Mouse (Mus musculus) limb, embryonic 11.5 days (tissue): ENCODE measurements at regions not wholly inside any gene's neighbourhood (a gene's known extent, or its start where the extent isn't known, plus 50 kb on each side); places are given as distances from the start of the nearest gene placed in this dataset.
A peak's percentile ranks its signal among the peaks of the same experiment; 100 is the strongest.

ENCODE experiments used
- ATAC-seq: fragments of 200-750 bp; cut with Nextera tagmentation; 2 replicates; pipeline ENCODE4 v1.8.0; 2017; ENCODE audit warnings: low read depth; ENCODE audit not compliant: insufficient number of reproducible peaks, low FRiP score, low TSS enrichment
- DNase-seq: peaks from one replicate; pipeline ENCODE4 v3.0.0-alpha.2; 2015; ENCODE audit warnings: low spot score
- H3K27ac ChIP-seq: fragments of 300-500 bp; sonication (generic); replicated peaks from 2 replicates; pipeline ENCODE4 v1.5.1; 2014; ENCODE audit warnings: low read depth, mild to moderate bottlenecking, low read length
- H3K27me3 ChIP-seq: fragments of 300-500 bp; sonication (generic); 2 replicates; pipeline ENCODE4 v1.6.1; 2014; ENCODE audit warnings: mild to moderate bottlenecking, low read length, mixed read lengths; ENCODE audit not compliant: control insufficient read depth, insufficient read depth
- H3K36me3 ChIP-seq: fragments of 300-500 bp; sonication (generic); 2 replicates; pipeline ENCODE4 v1.6.1; 2014; ENCODE audit warnings: mild to moderate bottlenecking, low read length, moderate library complexity, mixed read lengths; ENCODE audit not compliant: control insufficient read depth, insufficient read depth
- H3K4me1 ChIP-seq: fragments of 300-500 bp; sonication (generic); 2 replicates; pipeline ENCODE4 v1.6.1; 2014; ENCODE audit warnings: low read length, mixed read lengths; ENCODE audit not compliant: control insufficient read depth, insufficient read depth
- H3K4me2 ChIP-seq: fragments of 300-500 bp; sonication (generic); 2 replicates; pipeline ENCODE4 v1.6.1; 2014; ENCODE audit warnings: low read depth, mild to moderate bottlenecking, moderate library complexity; ENCODE audit not compliant: severe bottlenecking
- H3K4me3 ChIP-seq: fragments of 300-500 bp; sonication (generic); 2 replicates; pipeline ENCODE4 v1.5.1; 2014; ENCODE audit warnings: low read depth, low read length
- H3K9ac ChIP-seq: fragments of 300-500 bp; sonication (generic); 2 replicates; pipeline ENCODE4 v1.6.1; 2014; ENCODE audit warnings: mild to moderate bottlenecking, low read length
- H3K9me3 ChIP-seq: fragments of 300-500 bp; sonication (generic); 2 replicates; pipeline ENCODE4 v1.6.1; 2016; ENCODE audit warnings: low read length; ENCODE audit not compliant: control insufficient read depth
- WGBS: fragments of 180-500 bp; shearing (Covaris S2); extraction: QIAGEN DNeasy Blood & Tissue Kit; methylation state at CpG from one replicate; pipeline ENCODE4 v1.1.7; 2014; 5-methylcytosine and 5-hydroxymethylcytosine counted together

DNA sequence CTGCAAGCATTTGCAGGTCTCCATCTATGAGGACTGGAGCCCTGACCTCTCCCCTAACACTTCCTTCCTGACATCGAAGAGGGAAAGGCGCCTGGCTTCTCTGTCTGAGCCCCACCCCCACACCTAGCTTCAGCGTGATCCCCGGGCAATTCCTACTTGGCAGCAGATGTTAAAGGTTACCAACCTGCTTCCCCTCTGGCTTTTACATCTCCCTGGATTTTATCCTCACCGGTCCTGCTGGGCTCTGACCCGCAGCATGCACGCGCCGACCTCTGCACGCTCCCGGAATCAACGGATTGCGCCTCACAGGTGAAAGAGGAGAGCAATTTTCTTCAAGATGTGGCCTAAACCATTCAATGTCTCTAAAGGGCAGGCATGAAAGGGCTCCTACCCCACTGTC is 537.1 kb upstream of the Tbx3 start:
- Histone ChIP-seq H3K4me1 (peaks cover 20% of the 10 kb centered on the region; the same call in 1 of the 2 replicates), H3K4me2 (0 out of 2 replicates have a peak overlapping the region, but pooled peaks have one; percentile 17), H3K9ac (no peak overlapping the region), H3K9me3 (no peaks in the 10 kb centered on the region), H3K27ac (no peak overlapping the region), H3K36me3 (no peaks in the 10 kb centered on the region), H3K27me3 (peaks cover 11% of the 10 kb centered on the region; the same call in 1 of the 2 replicates), H3K4me3 (no peak overlapping the region)
- ATAC-seq (no peak), DNase-seq (peak; percentile 43)
- WGBS, result 14% methylated on average over 13 of the region's 13 CpGs

DNA sequence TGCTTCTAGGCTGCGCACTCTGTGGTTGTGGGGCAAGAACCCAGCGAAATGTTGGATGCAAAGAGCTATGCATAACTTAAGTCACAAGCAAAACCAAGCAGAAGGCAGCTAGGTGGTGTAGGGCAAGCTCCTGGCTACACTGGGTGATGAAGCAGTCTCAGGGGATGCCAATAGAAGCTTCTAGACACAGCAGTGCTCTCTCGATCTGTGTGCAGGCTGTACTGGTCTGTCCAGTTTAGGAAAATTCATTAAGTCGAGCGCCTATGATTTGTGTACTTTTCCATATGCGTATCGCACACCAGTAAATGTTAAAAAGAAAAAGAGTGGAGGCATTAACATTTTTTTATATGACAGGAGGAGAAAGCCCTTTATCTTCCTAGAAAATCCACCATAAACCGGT is 533.6 kb upstream of the Tbx3 start:
- no peaks in the 10 kb centered on the region for H3K9me3 ChIP-seq
- no peaks in the 10 kb centered on the region for H3K36me3 ChIP-seq
- ATAC-seq (no peak), DNase-seq (no peak)
- H3K4me2 ChIP-seq, result no peak overlapping the region
- 70% methylated on average over 8 of the region's 8 CpGs for WGBS
- H3K27me3 ChIP-seq, result peaks cover 9% of the 10 kb centered on the region; the same call in 1 of the 2 replicates
- H3K27ac ChIP-seq, result no peak overlapping the region
- no peak overlapping the region for H3K9ac ChIP-seq
- peaks cover 20% of the 10 kb centered on the region; the same call in 1 of the 2 replicates for H3K4me1 ChIP-seq
- no peak overlapping the region for H3K4me3 ChIP-seq

DNA sequence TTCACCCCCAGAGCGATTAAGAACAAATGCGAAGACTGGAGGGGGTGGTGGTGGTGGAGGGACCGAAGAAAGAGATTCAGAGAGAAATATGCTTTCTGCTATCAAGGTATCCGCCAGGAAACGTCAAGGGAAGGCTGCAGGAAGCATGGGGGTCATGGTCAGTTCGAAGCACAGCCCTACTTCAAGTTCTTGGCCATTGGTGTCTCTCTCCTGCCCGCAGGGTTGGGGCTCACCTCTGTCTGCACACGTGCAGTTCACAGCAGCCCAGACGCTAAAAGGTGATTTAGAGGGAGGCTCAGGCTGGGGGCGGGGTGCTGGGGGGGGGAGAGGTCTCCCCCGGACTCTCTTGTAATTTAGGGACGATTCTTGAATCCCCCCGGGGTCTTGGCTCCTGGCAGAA is 533.1 kb upstream of the Tbx3 start:
- no peaks in the 10 kb centered on the region for H3K36me3 ChIP-seq
- 30% methylated on average over 13 of the region's 13 CpGs for WGBS
- 0 out of 2 replicates have a peak overlapping the region, but pooled peaks have one; percentile 7 for H3K9ac ChIP-seq
- H3K4me2 ChIP-seq, result peak overlapping the region; percentile 24; the same call in 1 of the 2 replicates
- peaks cover 9% of the 10 kb centered on the region; the same call in 1 of the 2 replicates for H3K27me3 ChIP-seq
- no peak for ATAC-seq
- no peaks in the 10 kb centered on the region for H3K9me3 ChIP-seq
- H3K4me3 ChIP-seq, result peak overlapping the region; percentile 6; the same call in 1 of the 2 replicates
- H3K27ac ChIP-seq, result no peak overlapping the region
- peaks cover 20% of the 10 kb centered on the region; the same call in 1 of the 2 replicates for H3K4me1 ChIP-seq
- DNase-seq, result peak; percentile 41

DNA sequence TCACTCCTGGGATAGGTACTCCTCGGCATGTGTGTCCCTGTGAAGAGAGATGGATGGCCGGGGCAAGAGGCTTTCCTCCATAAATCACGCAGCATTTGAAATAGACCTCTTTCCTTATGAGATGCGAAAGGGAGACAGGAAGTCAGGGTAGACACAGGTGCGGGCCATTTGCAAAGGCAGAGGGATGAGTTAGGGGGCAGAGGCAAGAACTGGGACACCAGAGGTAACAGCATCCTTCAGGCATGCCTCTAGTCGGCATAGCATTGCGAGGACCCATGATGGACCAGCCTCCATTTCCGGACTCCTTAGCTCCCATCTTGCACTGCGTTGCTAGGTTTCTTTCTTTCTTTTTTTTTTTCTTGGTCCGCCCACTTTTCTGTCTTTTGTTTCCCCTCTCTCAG is 532.6 kb upstream of the Tbx3 start:
- peak overlapping the region; percentile 24; the same call in 1 of the 2 replicates for H3K4me2 ChIP-seq
- H3K9me3 ChIP-seq, result no peaks in the 10 kb centered on the region
- H3K36me3 ChIP-seq, result no peaks in the 10 kb centered on the region
- peaks cover 9% of the 10 kb centered on the region; the same call in 1 of the 2 replicates for H3K27me3 ChIP-seq
- peaks cover 20% of the 10 kb centered on the region; the same call in 1 of the 2 replicates for H3K4me1 ChIP-seq
- WGBS, result 33% methylated on average over 10 of the region's 10 CpGs
- no peak overlapping the region for H3K27ac ChIP-seq
- peak; percentile 65 for DNase-seq
- H3K9ac ChIP-seq, result 0 out of 2 replicates have a peak overlapping the region, but pooled peaks have one; percentile 7
- H3K4me3 ChIP-seq, result peak overlapping the region; percentile 6; the same call in 1 of the 2 replicates
- no peak; the same call in 1 of the 2 replicates for ATAC-seq

- DNase-seq, result peak; percentile 39
- no peak overlapping the region for H3K4me3 ChIP-seq
- H3K27me3 ChIP-seq, result peaks cover 8% of the 10 kb centered on the region; the same call in 1 of the 2 replicates
- 0 out of 2 replicates have a peak overlapping the region, but pooled peaks have one; percentile 24 for H3K4me2 ChIP-seq
- H3K9ac ChIP-seq, result peak overlapping the region; percentile 28
- 37% methylated on average over 14 of the region's 14 CpGs for WGBS
- no peaks in the 10 kb centered on the region for H3K9me3 ChIP-seq
- H3K4me1 ChIP-seq, result peaks cover 16% of the 10 kb centered on the region; the same call in 1 of the 2 replicates
- no peak for ATAC-seq
- H3K36me3 ChIP-seq, result no peaks in the 10 kb centered on the region
- no peak overlapping the region for H3K27ac ChIP-seq
These were observed 532.2 kb upstream of the Tbx3 start for GRCm38 (mm10) chr5:119138293-119138692.

- DNase-seq (no peak), ATAC-seq (no peak)
- Histone ChIP-seq H3K4me1 (peaks cover 15% of the 10 kb centered on the region; the same call in 1 of the 2 replicates), H3K27me3 (0 out of 2 replicates have a peak, but pooled peaks cover 4% of the 10 kb centered on the region), H3K27ac (no peak overlapping the region), H3K36me3 (no peaks in the 10 kb centered on the region), H3K4me2 (no peak overlapping the region), H3K9me3 (no peaks in the 10 kb centered on the region), H3K4me3 (no peak overlapping the region), H3K9ac (no peak overlapping the region)
- WGBS, result 33% methylated on average over 7 of the region's 7 CpGs
These were observed 531.1 kb upstream of the Tbx3 start for GRCm38 (mm10) chr5:119139336-119139735.

DNA sequence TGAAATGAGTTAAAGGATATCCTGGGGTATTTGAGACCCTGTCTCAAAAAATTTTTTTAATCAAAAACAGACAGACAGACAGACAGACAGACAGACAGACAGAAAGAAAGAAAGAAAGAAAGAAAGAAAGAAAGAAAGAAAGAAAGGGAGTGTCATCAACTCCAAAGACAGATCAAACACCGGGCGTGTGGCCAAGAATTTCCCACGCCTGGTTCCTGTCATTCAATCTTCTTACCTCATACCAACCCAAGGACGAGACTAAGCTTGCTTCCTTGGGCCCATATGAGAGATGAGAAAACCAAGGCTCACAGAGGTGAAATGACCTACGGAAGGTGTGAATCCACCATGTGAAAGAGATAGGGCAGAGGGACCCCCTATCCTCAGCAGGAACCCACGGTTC is 530.7 kb upstream of the Tbx3 start:
- H3K4me2 ChIP-seq, result no peak overlapping the region
- ATAC-seq (no peak), DNase-seq (no peak)
- H3K9me3 ChIP-seq, result no peaks in the 10 kb centered on the region
- no peak overlapping the region for H3K9ac ChIP-seq
- H3K27me3 ChIP-seq, result 0 out of 2 replicates have a peak, but pooled peaks cover 3% of the 10 kb centered on the region
- no peaks in the 10 kb centered on the region for H3K36me3 ChIP-seq
- 88% methylated on average over 6 of the region's 6 CpGs for WGBS
- H3K4me1 ChIP-seq, result peaks cover 15% of the 10 kb centered on the region; the same call in 1 of the 2 replicates
- no peak overlapping the region for H3K4me3 ChIP-seq
- no peak overlapping the region for H3K27ac ChIP-seq

GRCm38 (mm10) chr5:119143411-119143810 is 527.1 kb upstream of the Tbx3 start:
- no peak overlapping the region for H3K27ac ChIP-seq
- no peak overlapping the region for H3K4me3 ChIP-seq
- H3K9ac ChIP-seq, result no peak overlapping the region
- no peaks in the 10 kb centered on the region for H3K27me3 ChIP-seq
- H3K9me3 ChIP-seq, result no peaks in the 10 kb centered on the region; the same call in 1 of the 2 replicates
- H3K4me2 ChIP-seq, result no peak overlapping the region
- peaks cover 3% of the 10 kb centered on the region; the same call in 1 of the 2 replicates for H3K4me1 ChIP-seq
- DNase-seq (no peak), ATAC-seq (no peak)
- no peaks in the 10 kb centered on the region for H3K36me3 ChIP-seq
- WGBS, result 21% methylated on average over 8 of the region's 8 CpGs
